Mouse (Mus musculus) stomach, postnatal 0 days (tissue): Measurements from ENCODE around the gene Fam131b.

Source experiments
- CTCF ChIP-seq: IDR thresholded peaks from 2 replicates; pipeline ENCODE4 v1.5.1; 2016; ENCODE audit warnings: antibody characterized with exemption, low read depth, mild to moderate bottlenecking, moderate library complexity
- EP300 ChIP-seq: optimal IDR thresholded peaks from 2 replicates; pipeline ENCODE3; 2016; ENCODE audit warnings: antibody characterized with exemption

DNA sequence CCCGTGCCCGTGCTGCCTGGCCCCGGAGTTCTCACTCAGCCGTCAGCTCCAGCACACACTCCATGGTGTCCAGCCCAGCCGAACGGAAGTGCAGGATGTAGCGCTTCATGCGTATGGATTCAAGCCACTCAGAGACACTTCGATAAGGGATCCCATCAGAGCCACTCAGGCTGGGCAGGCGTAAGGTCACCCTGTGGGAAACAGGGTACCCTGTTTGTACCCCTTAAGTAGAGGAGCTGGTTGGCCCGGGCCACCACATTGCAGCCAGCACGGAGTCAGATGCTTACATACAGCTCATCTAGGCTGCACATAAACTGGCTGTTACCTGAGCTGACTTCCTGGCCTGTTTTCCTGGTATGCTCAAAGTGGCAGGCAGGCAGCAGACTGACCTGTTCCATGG, 34.5 kb upstream of the Fam131b start:
- no peak for TF ChIP-seq CTCF
- TF ChIP-seq EP300 = no peak
